Mouse (Mus musculus) large intestine, adult 2 months (tissue): ENCODE measurements around the gene Gm37240. TPM values are rescaled to one million over a fixed set of nuclear protein-coding genes. Genes with fewer than 3 reads are reported as not detected.

Experiments
- DNase-seq: peaks from one replicate; pipeline ENCODE4 v3.0.0-alpha.2; 2012; ENCODE audit warnings: low read depth, low spot score
- WGBS: fragments of 180-500 bp; shearing (Covaris S2); methylation state at CpG from one replicate; pipeline ENCODE4 v1.1.7; 2018; 5-methylcytosine and 5-hydroxymethylcytosine counted together
- polyA plus RNA-seq: library from polyadenylated mRNA; depleted of rRNA; stranded (reverse); fragments of >200 nt; gene quantifications from 2 replicates; pipeline ENCODE4 v1.2.3, GENCODE M21; 2012

Gene Gm37240
- polyA plus RNA-seq, 1 experiment = 3.7 TPM

DNA sequence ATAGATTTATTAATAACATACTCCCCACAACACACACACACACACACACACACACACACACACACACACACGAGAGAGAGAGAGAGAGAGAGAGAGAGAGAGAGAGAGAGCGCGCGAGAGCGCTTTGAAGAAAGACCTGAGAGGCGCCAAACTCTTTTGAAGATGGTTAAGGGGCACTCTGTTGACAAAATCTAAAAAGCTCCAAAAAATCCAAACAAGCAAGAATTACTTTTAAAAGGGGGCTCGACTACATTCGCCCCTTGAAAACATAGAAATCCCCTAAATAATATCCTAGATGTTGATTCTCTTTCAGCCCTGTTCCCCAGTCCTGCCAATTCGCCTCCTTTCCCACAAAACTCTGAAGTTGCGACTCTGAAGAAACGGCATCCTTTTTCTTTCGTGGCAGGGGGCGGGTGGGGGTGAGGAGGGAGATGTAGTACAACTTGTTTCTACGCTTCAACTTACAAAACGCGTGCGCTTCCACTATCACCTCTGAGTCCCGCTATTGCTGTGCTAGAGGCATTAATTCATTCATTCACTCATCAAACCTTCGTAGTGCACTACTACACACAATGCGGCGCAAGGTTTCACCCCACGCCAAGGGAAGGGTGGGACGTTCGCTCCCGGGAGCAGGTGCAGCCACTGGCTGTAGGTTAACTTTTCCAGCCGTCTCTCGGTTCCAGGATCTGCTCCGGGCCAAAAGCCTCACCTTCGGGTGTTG is 1073.7 kb downstream of the Gm37240 start:
- no peak for DNase-seq
- WGBS = 3% methylated on average over 29 of the region's 29 CpGs

DNA sequence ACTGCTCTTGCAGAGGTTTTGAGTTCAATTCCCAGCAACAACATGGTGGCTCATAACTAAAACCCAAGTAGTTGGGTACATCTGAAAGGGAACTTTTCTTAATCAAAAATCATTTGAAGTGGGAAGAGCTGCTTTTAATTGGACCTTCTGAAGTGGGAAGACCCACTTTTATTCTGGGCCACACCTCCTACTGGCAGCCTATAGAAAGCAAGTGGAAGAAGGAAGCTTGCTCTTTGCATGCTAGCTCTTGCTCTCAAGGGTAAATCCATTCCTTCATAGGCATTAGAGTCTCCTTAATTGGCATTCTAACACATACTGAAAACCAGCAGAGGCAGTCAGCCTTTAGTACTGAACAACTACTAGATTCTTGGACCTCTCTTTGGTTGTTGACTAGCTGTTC is 1076.5 kb downstream of the Gm37240 start:
- DNase-seq = no peak

DNA sequence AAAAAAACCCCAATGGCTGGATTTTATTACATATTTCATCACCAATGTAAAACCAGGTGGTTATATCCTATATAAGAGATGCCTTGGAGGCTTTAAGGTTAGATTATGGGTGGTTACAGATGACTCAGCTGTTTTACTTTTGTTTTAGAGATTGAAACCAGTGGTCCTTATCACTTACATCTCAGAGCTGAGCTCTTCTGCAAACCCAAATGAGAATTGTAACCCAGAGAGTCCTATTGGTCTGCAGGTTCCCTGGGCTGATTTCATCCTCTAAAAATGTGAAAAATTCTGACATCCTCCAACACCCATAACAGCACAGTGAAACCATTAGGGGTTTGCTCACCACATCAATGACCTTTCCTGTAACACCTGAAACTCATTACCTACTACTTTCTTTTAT is 1078.4 kb downstream of the Gm37240 start:
- DNase-seq = no peak

DNA sequence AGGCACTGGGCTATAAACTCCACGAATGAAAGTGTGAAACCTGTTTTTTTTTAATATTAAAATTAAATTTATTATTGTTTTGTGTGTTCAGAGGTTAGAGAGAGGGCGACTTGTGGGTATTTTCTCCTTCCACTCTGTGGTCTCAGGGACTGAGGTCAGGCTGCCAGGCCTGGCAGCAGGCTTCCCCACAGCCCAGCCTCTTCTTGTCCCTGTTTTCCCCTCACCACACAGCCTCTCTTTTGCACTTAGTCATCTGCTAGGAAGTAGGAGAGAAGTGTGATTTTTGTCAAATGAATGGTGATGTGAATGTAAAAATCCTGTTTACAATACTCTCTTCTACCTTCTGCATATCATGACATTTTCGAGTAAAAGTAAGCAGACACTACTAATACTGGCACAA is 1079.5 kb downstream of the Gm37240 start:
- 61% methylated on average over 3 of the region's 3 CpGs for WGBS

DNA sequence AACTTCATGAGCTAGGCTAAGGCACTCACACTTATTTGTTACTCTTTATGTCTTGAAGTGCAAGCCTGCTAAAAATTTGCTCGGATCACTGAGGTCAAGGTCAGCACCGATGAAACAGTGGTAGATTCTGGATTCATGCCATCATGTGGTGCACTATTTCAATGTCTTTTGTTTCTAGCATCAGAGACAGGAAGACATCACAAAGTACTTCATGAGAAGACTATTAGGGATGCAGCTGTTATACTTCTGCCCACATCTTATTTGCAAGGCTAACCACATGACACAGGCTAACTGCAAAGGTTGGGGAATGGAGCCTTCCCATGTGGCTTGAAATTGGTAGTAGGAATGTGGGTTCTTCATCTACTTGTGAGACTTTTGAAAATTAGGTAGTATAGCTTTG is 1081.1 kb downstream of the Gm37240 start:
- WGBS = 52% methylated on average over 2 of the region's 2 CpGs

More for the DNA sequence above, 1079.5 kb downstream of the Gm37240 start:
- DNase-seq = no peak

DNA sequence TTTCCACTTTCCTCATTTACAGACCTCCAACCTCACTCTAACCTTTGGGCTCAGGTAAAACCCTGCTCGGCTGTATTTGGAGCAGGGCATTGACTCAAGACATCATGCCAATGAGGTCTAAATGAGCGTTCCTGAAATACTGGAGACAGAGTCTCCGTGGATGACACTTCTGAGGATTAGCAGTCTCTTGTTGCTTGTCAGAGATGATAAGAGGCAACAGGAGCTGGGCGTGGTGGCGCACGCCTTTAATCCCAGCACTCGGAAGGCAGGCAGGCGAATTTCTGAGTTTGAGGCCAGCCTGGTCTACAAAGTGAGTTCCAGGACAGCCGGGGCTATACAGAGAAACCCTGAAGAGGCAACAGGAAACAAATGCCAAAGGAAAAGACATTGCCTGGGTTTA is 1083.3 kb downstream of the Gm37240 start:
- DNase-seq = no peak
- WGBS = 58% methylated on average over 9 of the region's 9 CpGs

More for the DNA sequence above, 1081.1 kb downstream of the Gm37240 start:
- DNase-seq = no peak

DNA sequence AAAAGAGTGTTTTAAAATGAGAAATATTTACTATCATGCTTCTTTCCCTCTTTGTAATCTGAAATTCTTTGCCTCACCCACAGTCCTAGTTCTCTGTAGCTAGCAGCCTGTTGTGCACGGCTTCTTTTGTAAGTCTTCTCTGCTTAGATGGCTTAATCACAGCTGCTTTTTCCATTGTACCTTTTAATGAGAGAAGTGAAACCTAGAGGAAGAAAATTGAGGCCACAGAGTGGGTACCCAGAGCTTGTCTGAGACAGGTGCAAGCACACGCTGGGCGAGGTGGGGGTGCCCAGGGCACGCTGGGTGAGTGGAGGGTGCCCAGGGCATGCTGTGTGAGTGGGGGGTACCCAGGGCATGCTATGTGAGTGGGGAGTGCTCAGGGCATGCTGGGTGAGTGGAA is 1099.4 kb downstream of the Gm37240 start:
- 92% methylated on average over 4 of the region's 4 CpGs for WGBS
- DNase-seq = no peak

DNA sequence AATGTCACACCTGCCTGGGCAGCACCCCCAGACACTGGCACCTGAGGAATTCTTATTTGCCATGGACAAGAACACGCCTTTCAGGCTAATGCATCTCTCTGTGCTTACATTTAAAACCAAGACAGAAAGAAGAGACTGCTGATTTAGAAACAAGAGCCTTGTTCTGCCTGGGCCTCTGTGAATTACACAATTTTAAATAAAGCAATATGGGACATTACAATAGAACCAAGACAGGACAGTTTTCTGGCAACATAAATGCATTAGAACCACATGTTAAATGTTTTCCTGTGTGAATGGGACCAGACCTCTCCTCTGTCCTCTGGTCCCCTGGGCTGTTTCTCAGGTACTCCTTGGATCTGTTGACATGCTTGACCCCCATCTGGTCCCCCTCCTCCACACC is 1111.2 kb downstream of the Gm37240 start:
- WGBS = 87% methylated on average over 1 of the region's 1 CpGs
- no peak for DNase-seq

DNA sequence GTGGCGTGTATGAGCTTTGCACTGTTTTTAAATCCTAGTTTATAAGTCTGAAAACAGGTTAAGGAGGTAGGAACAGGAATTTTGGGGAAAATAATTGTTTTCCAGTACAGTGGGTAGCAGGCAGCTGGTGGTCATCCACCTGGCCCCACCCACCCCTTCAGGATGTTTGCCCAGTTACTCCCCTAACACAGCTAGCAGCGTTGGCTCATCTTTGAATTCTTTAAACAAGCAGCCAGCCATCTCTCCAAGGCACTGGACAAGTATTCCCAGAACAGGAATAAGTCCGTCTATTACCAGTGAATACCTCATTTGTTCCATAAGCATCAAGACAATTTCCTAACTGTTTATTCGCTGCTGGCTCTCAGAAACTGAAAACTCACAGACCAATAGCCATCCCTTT is 1111.7 kb downstream of the Gm37240 start:
- DNase-seq = no peak
- WGBS = 65% methylated on average over 4 of the region's 4 CpGs

DNA sequence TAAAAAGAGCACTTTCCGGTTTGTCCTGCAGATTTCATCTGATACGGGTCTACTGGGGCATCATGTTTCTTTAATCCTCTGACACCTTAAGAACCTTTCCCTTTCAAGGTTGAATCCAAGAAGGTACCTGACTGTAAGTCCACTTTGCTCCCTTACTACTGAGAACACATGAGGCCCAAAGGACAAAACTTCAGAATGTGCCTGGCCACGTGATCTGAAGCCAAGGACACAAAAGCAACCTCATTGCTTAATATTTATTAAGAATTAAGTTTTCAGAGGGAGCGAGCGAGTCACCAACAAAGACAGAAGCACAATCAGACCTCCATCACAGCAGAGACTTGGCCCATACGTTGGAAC is 1112.3 kb downstream of the Gm37240 start:
- DNase-seq = no peak
- 68% methylated on average over 6 of the region's 6 CpGs for WGBS

DNA sequence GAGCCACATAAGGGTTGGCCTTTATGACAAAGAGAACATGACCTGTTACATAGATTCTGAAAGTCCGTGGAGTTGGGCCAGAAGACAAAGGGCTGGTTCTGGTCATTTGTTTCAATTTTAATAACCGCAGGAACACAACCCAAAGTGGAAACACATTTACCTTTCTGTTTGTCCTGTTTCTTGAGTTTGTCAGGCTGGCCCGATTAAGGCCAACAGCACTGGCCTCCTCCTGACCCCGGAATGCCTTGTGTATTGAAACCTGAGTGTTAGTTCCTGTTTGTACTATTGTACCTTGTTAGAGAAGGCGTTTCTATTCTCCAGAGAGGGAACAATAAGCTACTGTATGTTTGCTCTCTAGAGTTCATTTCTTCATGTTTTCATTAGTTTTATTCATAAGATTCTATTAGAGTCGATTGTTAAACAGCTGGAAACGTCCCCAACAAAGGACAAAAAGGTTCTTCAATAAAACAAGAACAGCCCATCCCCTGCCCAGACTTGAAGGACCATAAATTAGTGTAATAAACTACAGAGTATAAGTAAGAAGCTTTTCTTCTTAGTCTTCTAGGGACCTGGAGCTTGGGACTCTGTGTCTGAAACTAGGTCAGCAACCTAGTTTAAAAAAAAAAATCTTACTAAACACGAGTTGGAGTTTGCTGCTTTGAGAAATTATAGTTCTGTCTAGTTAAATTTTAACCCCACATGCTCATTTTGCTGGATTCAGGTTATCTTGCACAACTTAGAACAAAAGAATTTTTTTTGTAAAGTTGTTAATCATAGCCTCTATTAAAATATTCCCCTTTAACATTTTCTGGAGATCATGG is 1112.9 kb downstream of the Gm37240 start:
- DNase-seq = no peak
- 21% methylated on average over 8 of the region's 8 CpGs for WGBS

DNA sequence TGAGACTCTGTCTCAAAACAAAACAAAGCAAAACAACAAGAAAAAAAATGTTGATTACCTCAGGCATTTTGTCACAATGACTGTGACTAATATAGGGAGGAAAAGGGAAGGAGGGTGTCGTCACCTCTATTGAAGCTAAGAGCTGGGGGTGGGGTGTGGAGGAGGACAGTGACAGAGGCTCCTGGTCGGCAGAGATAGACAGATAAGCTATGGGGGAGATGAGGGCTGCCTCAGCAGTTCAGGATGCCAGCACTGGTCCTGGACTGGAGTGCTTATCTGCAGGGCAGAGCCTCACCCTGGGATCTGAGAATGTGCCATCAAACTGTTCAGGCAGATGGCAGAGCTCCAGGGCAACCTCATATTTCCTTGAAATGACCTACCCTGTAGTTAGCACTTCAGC is 1115.3 kb downstream of the Gm37240 start:
- no peak for DNase-seq
- 39% methylated on average over 2 of the region's 2 CpGs for WGBS

DNA sequence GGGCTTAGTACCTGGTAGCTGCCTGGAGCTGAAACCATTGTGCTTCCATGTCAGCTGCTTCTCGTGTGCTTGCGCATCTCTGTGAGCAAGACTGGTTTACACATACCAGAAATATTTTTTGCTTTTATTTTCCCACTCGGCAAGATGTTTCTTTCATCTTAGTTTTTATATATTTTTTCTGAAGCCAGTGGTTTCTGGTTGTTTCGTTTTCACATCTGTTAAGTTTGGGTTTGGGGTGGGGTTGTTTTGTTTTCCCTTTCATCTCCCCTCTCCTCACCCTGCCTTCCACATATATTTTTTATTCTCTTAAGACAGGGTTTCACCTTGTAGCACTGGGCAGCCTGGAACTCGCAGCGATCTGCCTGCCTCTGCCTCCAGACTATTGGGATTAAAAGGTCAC is 1116.8 kb downstream of the Gm37240 start:
- no peak for DNase-seq
- WGBS = 73% methylated on average over 6 of the region's 6 CpGs

DNA sequence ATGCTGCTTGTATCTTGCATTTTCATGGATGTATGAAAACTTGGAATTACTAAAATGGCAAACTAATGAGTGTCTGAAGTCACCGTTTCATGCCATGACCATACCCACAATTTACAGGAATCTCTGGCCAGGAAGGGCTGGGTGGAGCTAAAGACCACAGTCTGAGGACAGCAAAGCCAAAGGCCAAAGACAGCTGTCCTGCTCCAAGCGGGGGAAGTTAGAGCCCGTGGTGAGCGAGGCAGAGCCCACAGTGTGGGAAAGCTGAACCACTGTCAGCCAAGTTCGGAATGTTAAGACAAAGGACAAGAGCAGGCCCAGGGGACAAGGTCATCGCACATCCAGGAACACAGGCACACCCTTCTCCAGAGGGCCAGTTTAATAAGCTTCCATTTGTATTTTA is 1117.9 kb downstream of the Gm37240 start:
- no peak for DNase-seq
- 71% methylated on average over 6 of the region's 6 CpGs for WGBS

DNA sequence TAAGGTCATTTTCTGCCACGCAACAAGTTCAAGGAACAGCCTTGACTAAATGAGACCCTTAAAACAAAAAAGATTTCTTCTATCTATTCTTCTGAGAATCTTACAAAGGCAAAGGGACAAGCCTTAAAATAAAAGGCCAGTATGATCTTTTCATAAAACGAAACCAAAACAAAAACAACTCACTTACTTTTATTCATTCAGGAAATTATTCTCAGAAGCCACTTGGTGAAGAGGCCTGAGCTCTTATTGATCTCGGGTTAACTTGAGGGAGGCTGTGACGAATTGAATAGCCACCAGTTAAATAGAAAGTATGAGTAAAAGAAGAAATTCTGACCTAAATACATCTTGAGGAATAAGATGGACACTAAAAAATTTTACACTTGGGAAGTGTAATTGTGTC is 1118.4 kb downstream of the Gm37240 start:
- WGBS = 91% methylated on average over 4 of the region's 4 CpGs
- DNase-seq = no peak

DNA sequence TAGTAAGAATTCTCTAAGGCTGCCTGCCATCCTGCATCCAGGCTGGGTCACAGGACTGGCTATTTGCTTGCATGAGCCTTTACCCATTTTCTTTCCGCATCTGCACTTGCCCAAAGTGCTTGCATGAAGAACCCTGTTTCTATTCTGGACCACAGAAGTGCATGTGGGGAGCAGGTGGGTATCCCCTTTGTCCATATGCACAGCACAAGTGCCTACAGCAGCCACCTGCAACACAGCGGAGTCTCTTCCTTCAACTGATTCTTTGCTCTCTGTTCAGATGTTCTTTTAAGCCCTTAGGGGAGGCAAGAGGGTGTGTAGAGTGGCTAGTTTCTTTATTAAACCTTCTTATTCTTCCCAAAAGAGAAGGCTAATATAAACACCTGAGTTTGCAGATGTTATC is 1133.5 kb downstream of the Gm37240 start:
- WGBS = 96% methylated on average over 2 of the region's 2 CpGs
- DNase-seq = no peak

DNA sequence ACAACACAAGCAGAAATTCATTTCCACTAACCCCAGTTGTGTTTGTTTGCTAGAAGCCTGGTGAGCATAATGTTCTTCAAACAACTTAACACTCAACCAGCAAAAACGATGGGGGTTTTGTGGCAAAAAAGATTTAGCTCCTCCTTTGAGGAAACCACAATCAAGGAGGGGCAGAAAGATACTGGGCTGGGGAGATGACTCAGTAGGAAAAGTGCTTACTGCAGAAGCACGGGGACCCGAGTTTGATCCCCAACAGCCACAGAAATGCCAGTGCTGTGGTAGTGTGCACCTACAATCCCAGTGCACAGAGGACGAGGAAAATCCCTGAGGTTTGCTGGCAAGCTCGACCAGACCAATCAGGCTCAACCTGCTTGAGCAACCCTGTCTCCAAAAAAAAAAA is 1138.1 kb downstream of the Gm37240 start:
- 37% methylated on average over 5 of the region's 5 CpGs for WGBS

DNA sequence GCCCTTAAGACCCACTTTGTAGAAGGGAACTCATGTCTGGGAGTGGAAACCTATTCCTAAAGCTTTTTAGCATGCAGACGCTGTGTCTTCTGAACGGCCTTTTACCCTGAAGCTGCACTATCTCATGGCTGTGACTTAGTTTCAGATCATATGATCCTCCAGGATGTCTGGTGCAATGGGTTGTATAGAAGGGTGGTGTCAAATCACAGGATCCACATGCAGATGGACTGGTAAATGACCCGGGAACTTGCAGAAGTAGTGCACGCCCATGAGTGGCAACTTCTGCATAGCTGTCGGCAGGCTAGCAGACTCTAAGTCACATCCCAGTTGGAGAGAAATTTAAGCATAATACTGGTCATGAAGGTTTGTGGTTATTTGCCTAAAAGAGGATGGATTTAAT is 1139.2 kb downstream of the Gm37240 start:
- 54% methylated on average over 5 of the region's 5 CpGs for WGBS

More for the DNA sequence above, 1138.1 kb downstream of the Gm37240 start:
- no peak for DNase-seq

DNA sequence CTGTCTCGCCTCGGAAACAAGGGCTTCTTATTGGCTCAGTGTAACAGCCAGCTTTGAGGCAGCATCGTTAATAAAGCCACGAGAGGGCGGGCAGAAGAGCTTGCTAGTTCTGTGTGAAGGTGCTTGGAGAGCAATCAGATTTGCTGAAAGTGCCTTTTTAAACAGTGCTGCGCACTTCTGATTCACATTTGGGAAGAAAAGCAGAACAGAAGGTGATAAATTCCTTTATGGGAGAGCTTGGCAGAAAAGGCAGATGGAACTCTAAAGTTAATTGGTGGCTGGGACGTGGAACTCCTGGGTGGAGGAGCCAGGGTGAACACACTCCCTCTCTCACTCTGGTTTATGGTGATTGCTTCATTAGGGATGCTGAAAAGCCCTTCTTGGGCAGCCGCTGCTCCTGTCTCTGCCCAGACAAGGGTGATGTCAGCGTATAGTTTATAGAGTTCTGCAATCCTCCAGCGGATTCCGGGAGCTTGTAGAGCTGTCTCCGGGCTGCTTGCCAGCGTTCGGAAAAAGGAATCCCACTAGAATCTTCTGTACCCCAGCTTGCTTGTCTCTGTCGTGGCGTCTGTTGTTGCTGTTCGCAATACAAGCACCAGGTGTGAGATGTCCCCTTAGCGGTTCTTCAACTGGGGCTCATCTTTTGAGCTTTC is 1141.7 kb downstream of the Gm37240 start:
- no peak for DNase-seq
- WGBS = 16% methylated on average over 18 of the region's 18 CpGs

More for the DNA sequence above, 1139.2 kb downstream of the Gm37240 start:
- DNase-seq = no peak

DNA sequence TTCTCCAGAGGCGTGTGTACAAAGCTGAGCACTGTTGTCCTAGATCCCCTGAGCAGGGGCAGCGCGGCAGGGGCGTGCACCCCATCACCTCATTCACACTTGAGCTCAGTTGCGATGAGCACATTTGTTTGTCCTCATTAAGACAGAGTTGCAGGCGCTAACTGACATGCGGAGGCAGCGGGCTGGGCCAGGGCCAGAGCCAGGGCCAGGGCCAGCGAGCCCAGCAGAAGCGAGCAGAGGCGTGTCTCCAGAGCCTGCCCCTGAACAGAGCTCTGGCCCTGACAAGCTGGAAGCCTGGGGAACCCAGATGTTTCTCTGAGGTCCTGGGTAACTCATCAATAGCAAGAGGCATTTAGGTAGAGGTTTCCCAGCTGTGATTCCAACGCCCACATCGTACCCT is 1142.6 kb downstream of the Gm37240 start:
- DNase-seq = no peak
- WGBS = 62% methylated on average over 13 of the region's 13 CpGs
